Mouse (Mus musculus): ENCODE measurements around the gene Gm14632. TPM values are rescaled to one million over a fixed set of nuclear protein-coding genes. Genes with fewer than 3 reads are reported as not detected.
"Not testable (repeated sequence)": the region's sequence is repeated elsewhere in the genome, so short reads cannot be mapped to it uniquely, and the experiment has no call there.

Gm14632 gene
- polyA plus RNA-seq (2014; fragmentation: Nextera tagmentation; extraction: Ambion mirVana): not detected in 2 replicates

DNA sequence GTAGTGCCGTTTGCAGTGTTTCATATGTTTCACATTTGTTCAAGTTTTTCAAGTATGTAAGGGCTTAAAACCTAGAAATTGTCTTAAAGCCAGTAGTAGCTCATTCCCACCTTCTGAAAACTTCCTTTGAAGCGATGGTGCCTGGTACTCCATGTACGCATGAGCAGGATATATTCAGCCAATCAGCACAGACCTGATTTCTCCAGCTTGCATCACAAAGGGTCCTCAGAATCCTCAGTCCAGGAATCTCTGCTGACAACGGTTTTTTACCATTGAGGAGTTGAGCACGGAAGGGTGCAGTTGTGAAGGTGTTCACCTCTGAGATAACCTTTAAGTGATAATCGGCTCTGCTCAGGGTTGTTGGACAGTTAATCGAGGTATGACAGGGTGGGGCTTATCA is at the start of gene Gm14632:
Gene Gm14632 (plus strand): TSS at position 301 of the 400 bp plus-strand sequence.
- H3K9me3 ChIP-seq (ENCODE audit: control insufficient read depth, low read length); H3K9ac ChIP-seq (ENCODE audit: low read depth, low read length); H3K27me3 ChIP-seq (replicated peaks; ENCODE audit: control insufficient read depth, insufficient read depth, low read length); H3K4me1 ChIP-seq (replicated peaks; ENCODE audit: control insufficient read depth, insufficient read depth, low read length); H3K4me2 ChIP-seq; H3K36me3 ChIP-seq (ENCODE audit: control insufficient read depth, insufficient read depth, low read length); H3K4me3 ChIP-seq (ENCODE audit: low read depth, low read length); ATAC-seq (replicated peaks; ENCODE audit: low FRiP score); DNase-seq (ENCODE audit: low spot score); H3K27ac ChIP-seq (ENCODE audit: low read depth, low read length): not testable (repeated sequence)
- 77% methylated on average over 4 of the region's 7 CpGs for WGBS

All from liver, embryonic 11.5 days (tissue).